Mouse (Mus musculus) hematopoietic stem cell, adult 5-6 weeks (primary cell): ENCODE results near the gene Brms1. TPM values are rescaled to one million over a fixed set of nuclear protein-coding genes. Genes with fewer than 3 reads are reported as not detected.

Experiments used
- ATAC-seq, 2 experiments: fragments of 125-278 bp in 1 of 2; replicated peaks in 1 of 2; 2 replicates each; pipeline ENCODE4 v1.8.0; 2016 to 2017; ENCODE audit warnings: inconsistent platforms in 2 of 2, mild to moderate bottlenecking in 2 of 2, moderate number of reproducible peaks in 2 of 2, low read depth in 1 of 2, moderate TSS enrichment in 1 of 2; ENCODE audit not compliant: low FRiP score in 2 of 2, poor library complexity in 2 of 2, severe bottlenecking in 2 of 2, insufficient read depth in 1 of 2, low TSS enrichment in 1 of 2
- total RNA-seq: library from RNA; stranded (forward); fragments of 172-1452, 232-1000 nt; gene quantifications from 2 replicates; pipeline ENCODE4 v1.2.3, GENCODE M21; 2017

Brms1 gene
- total RNA-seq, 1 experiment from 2014 or later: 29.5 TPM

DNA sequence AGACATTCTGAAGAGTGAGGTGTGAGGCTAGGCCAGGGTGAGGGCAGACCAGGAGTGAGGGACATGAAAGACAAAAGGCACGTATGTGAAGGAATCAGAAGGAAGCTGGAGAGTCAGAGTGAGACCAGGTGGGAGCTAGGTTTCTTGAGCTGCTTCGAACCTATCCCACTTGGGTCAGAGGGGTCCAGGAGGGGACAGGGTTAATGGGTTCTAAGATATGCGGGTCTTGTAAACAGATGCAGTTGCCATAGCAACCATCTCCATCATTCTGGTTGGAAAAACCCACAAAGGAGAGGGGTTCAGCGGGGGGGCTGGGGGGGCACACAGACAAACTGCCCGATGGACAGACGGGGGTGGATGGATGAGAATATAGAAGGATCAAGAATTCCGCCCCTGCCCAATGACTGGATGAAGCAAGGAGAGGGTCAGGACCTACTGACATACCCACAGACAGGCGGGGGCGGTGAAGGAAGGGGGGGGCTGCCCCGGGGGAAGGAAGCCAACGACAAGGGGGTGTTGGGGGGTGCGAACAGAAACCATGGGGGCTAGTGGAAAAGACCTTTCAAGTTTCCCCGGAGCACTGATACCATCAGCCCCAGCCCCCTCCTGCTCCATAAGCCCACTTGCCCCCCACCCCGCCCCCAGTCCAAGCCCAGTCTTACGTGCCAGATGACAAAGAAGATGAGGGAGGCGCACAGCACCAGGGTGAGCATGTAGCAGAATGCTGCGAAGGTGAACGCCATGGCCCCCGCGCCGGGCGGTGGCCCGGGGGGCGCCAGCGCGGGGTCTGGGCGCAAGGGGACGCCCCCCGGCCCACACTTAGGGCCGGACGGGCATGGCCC lies 56.6 kb downstream of the Brms1 start:
- ATAC-seq: no peak

- peak in 1 of 2 experiments; percentile 25; a peak in 2 of 4 replicates for ATAC-seq
These were observed 57.4 kb downstream of the Brms1 start, which contains the start of gene Cnih2 for GRCm38 (mm10) chr19:5098363-5099143. Cnih2 (minus strand) TSS chr19:5098521.

Other genes with a start within 250 kb of the Brms1 start
- gene Rbm4, start 247.5 kb upstream of the Brms1 start, total RNA-seq: 75.7 and 127 TPM in 2 replicates
- gene Gm21992, start 229.7 kb upstream of the Brms1 start, total RNA-seq: 41.8 and 81.7 TPM in 2 replicates
- 16.8 and 17.4 TPM in 2 replicates for gene Rbm14, start 229.7 kb upstream of the Brms1 start, total RNA-seq
- gene Ccs, start 202.0 kb upstream of the Brms1 start, total RNA-seq: 24.1 and 24.7 TPM in 2 replicates
- gene Ccdc87, start 202.0 kb upstream of the Brms1 start, total RNA-seq: not detected in 2 replicates
- gene Ctsf, start 186.2 kb upstream of the Brms1 start, total RNA-seq: 18.9 and 29.8 TPM in 2 replicates
- 0.06 and 0.20 TPM in 2 replicates for gene Actn3, start 163.4 kb upstream of the Brms1 start, total RNA-seq
- gene Zdhhc24, start 162.7 kb upstream of the Brms1 start, total RNA-seq: 13.1 and 17.4 TPM in 2 replicates
- gene Bbs1, start 134.7 kb upstream of the Brms1 start, total RNA-seq: 2.3 and 3.2 TPM in 2 replicates
- 37.6 and 41.1 TPM in 2 replicates for gene Dpp3, start 113.1 kb upstream of the Brms1 start, total RNA-seq
- gene Peli3, start 98.2 kb upstream of the Brms1 start, total RNA-seq: 0.10 TPM in 1 of 2 replicates, not detected in the other
- gene Mrpl11, start 79.2 kb upstream of the Brms1 start, total RNA-seq: 50.0 and 71.5 TPM in 2 replicates
- gene Npas4, start 51.0 kb upstream of the Brms1 start, total RNA-seq: not detected in 2 replicates
- gene Slc29a2, start 17.5 kb upstream of the Brms1 start, total RNA-seq: 2.3 and 5.3 TPM in 2 replicates
- not detected in 2 replicates for gene B4gat1, start 2.5 kb upstream of the Brms1 start, total RNA-seq
- gene AC124502.3, start 2.5 kb upstream of the Brms1 start, total RNA-seq: 7.3 and 8.4 TPM in 2 replicates
- 0.69 TPM in 1 of 2 replicates, not detected in the other for gene Rin1, start 9.1 kb downstream of the Brms1 start, total RNA-seq
- gene Cd248, start 26.7 kb downstream of the Brms1 start, total RNA-seq: 0.31 and 0.74 TPM in 2 replicates
- not detected in 2 replicates for gene Tmem151a, start 44.2 kb downstream of the Brms1 start, total RNA-seq
- gene Yif1a, start 47.2 kb downstream of the Brms1 start, total RNA-seq: 8.2 and 12.9 TPM in 2 replicates
- gene Cnih2, start 57.2 kb downstream of the Brms1 start, total RNA-seq: 0.35 TPM in 1 of 2 replicates, not detected in the other
- 70.4 and 70.9 TPM in 2 replicates for gene Rab1b, start 65.7 kb downstream of the Brms1 start, total RNA-seq
- 9.8 and 10.1 TPM in 2 replicates for gene Klc2, start 77.2 kb downstream of the Brms1 start, total RNA-seq
- 17.3 and 23.4 TPM in 2 replicates for gene Pacs1, start 231.8 kb downstream of the Brms1 start, total RNA-seq